Mouse (Mus musculus) kidney, adult 2 months (tissue): ENCODE data around the gene Ache.

Source experiments
- CTCF ChIP-seq: fragments of 200-500 bp; conservative IDR thresholded peaks from 2 replicates; pipeline ENCODE4 v1.5.1; 2011; ENCODE audit warnings: low read depth, mild to moderate bottlenecking, control low read depth, low read length, moderate library complexity, mixed read lengths; ENCODE audit not compliant: insufficient read depth, insufficient read length
- POLR2A ChIP-seq: fragments of 200-500 bp; IDR thresholded peaks from one replicate; pipeline ENCODE4 v1.6.1; 2011; ENCODE audit warnings: low read depth, low read length, control low read depth

DNA sequence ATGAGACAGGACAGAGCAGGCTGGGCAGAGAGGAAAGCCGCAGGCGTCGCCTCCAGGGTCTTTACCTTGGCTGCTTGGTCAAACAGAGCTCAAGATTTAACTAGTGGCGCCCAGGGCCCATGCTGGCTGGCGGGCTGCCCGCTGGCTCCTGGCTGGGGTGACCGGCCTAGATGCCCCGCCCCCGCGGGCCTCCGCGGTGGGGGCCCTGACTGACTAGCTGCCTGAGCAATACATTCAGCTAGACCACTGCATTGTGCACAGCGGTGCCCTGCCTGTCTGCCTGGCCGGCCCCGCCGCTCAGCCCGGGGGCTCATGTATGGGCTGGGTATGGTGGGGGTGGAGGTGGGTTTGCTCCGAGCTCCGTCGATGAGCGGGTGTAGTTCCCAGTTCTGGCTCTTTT is 13.9 kb downstream of the Ache start:
- no peak for TF ChIP-seq CTCF
- TF ChIP-seq POLR2A = no peak
